Mouse (Mus musculus) heart, postnatal 14 days (tissue): ENCODE data around the gene Tacc2. TPM values are rescaled to one million over a fixed set of nuclear protein-coding genes. Genes with fewer than 3 reads are reported as not detected.

Source experiments
- DNase-seq, 2 experiments: peaks; one replicate each; pipeline ENCODE4 v3.0.0; 2021 to 2022
- intact Hi-C: fragments of 180-260 bp; cut with DNase I; formaldehyde crosslinking; loops from one replicate; pipeline ENCODE4 v1.15.1; 2025
- total RNA-seq, 2 experiments: library from RNA; stranded (reverse); gene quantifications; 2 replicates each; pipeline ENCODE4 v1.2.3; 2021

Gene Tacc2
- total RNA-seq, 2 experiments from 2014 or later, result 316 to 336 TPM

GRCm38 (mm10) chr7:130788950-130789349 is 211.7 kb downstream of the Tacc2 start:
- intact Hi-C loops, result no loop called here

GRCm38 (mm10) chr7:130789456-130789855 is 212.2 kb downstream of the Tacc2 start:
- intact Hi-C loops, result no loop called here
- DNase-seq, result no peak

More at GRCm38 (mm10) chr7:130788950-130789349, 211.7 kb downstream of the Tacc2 start:
- no peak for DNase-seq

- no peak for DNase-seq
- intact Hi-C loops, result no loop called here
These were observed 216.4 kb downstream of the Tacc2 start for GRCm38 (mm10) chr7:130793671-130794070.

- no peak for DNase-seq
- intact Hi-C loops, result no loop called here
These were observed 219.5 kb downstream of the Tacc2 start for GRCm38 (mm10) chr7:130796786-130797185.

- intact Hi-C loops, result no loop called here
- no peak for DNase-seq
These were observed 220.3 kb downstream of the Tacc2 start for GRCm38 (mm10) chr7:130797524-130797923.

GRCm38 (mm10) chr7:130799418-130799817 is 222.2 kb downstream of the Tacc2 start:
- DNase-seq, result no peak
- intact Hi-C loops, result no loop called here

GRCm38 (mm10) chr7:130800681-130801080 is 223.4 kb downstream of the Tacc2 start:
- DNase-seq, result no peak
- intact Hi-C loops, result no loop called here

GRCm38 (mm10) chr7:130801811-130802210 is 224.6 kb downstream of the Tacc2 start:
- intact Hi-C loops, result no loop called here
- DNase-seq, result no peak

GRCm38 (mm10) chr7:130803251-130803825 is 226.1 kb downstream of the Tacc2 start:
- DNase-seq, result no peak
- intact Hi-C loops, result no loop called here

GRCm38 (mm10) chr7:130804991-130805390 is 227.8 kb downstream of the Tacc2 start:
- peak in 1 of 2 experiments; percentile 34 for DNase-seq
- intact Hi-C loops, result no loop called here

GRCm38 (mm10) chr7:130807749-130808148 is 230.5 kb downstream of the Tacc2 start:
- peak; percentile 37 to 42 for DNase-seq
- intact Hi-C loops, result no loop called here

- intact Hi-C loops, result no loop called here
- DNase-seq, result no peak
These were observed 231.5 kb downstream of the Tacc2 start for GRCm38 (mm10) chr7:130808694-130809093.

GRCm38 (mm10) chr7:130810238-130810637 is 233.0 kb downstream of the Tacc2 start:
- no peak for DNase-seq
- intact Hi-C loops, result no loop called here

GRCm38 (mm10) chr7:130812407-130812806 is 235.2 kb downstream of the Tacc2 start:
- DNase-seq, result no peak
- intact Hi-C loops, result no loop called here

Other genes starting within 250 kb of the Tacc2 start
- 10 to 100 TPM; 29.5 to 32.5 TPM for gene Ate1, start 57.1 kb upstream of the Tacc2 start, total RNA-seq
- 10 to 100 TPM; 44.3 to 44.4 TPM for gene Nsmce4a, start 4.3 kb upstream of the Tacc2 start, total RNA-seq
- under 1 TPM in 1 of 2 experiments, not detected in 1; 0.12 TPM for gene Btbd16, start 196.6 kb downstream of the Tacc2 start, total RNA-seq